Mouse (Mus musculus) forebrain, embryonic 10.5 days (tissue): ENCODE data around the gene C1qc. TPM values are rescaled to one million over a fixed set of nuclear protein-coding genes. Genes with fewer than 3 reads are reported as not detected.

ENCODE experiments used
- DNase-seq: peaks from one replicate; pipeline ENCODE4 v3.0.0-alpha.2; 2017; ENCODE audit warnings: low spot score; ENCODE audit errors: extremely low spot score
- H3K27ac ChIP-seq: fragments of 300-500 bp; sonication (generic); 2 replicates; pipeline ENCODE4 v1.5.1; 2016; ENCODE audit warnings: mild to moderate bottlenecking
- H3K27me3 ChIP-seq: fragments of 300-500 bp; sonication (generic); 2 replicates; pipeline ENCODE4 v1.6.1; 2016; ENCODE audit warnings: mild to moderate bottlenecking; ENCODE audit not compliant: poor library complexity, severe bottlenecking
- H3K36me3 ChIP-seq: fragments of 300-500 bp; sonication (generic); replicated peaks from 2 replicates; pipeline ENCODE4 v1.6.1; 2016; ENCODE audit warnings: mild to moderate bottlenecking, moderate library complexity
- H3K4me1 ChIP-seq: fragments of 300-500 bp; sonication (generic); 2 replicates; pipeline ENCODE4 v1.6.1; 2016
- H3K4me3 ChIP-seq: fragments of 300-500 bp; sonication (generic); 2 replicates; pipeline ENCODE4 v1.5.1; 2016; ENCODE audit warnings: mild to moderate bottlenecking, moderate library complexity
- H3K9me3 ChIP-seq: fragments of 300-500 bp; sonication (generic); 2 replicates; pipeline ENCODE4 v1.6.1; 2016; ENCODE audit warnings: mild to moderate bottlenecking, moderate library complexity
- WGBS: fragments of 180-500 bp; shearing (Covaris S2); methylation state at CpG from one replicate; pipeline ENCODE4 v1.1.7; 2016; 5-methylcytosine and 5-hydroxymethylcytosine counted together
- polyA plus RNA-seq: library from polyadenylated mRNA; unstranded; fragments of >200 nt; fragmentation: Nextera tagmentation; extraction: Ambion mirVana; gene quantifications from 2 replicates; pipeline ENCODE4 v1.2.1, GENCODE M21; 2016

The C1qc gene
- polyA plus RNA-seq, 1 experiment from 2014 or later = 6.9 TPM

DNA sequence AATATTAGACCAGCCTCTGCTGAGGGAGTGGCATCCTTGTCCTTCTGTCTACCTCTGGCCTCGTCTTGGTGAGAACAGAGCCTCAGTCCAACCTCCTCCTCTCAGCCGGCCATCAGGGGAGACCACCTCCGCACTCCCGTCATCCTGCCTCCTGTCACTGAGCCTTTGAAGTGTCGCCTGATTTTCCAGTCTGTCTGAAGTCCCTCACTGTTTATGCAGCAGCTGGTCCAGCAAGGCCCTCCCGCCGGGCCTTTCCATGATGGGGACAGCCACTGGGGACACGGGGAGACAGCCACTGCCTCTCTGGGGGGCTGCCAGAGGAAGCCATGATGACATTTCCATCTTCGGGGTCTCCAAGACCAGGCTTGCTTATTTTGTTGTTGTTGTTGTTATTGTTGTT, 20.0 kb upstream of the C1qc start:
- H3K9me3 ChIP-seq = no peaks in the 10 kb centered on the region
- WGBS = 29% methylated on average over 9 of the region's 9 CpGs
- H3K4me3 ChIP-seq = no peak overlapping the region
- no peaks in the 10 kb centered on the region for H3K36me3 ChIP-seq
- no peak overlapping the region; the same call in 1 of the 2 replicates for H3K27ac ChIP-seq
- peaks cover 54% of the 10 kb centered on the region for H3K27me3 ChIP-seq
- DNase-seq = no peak
- H3K4me1 ChIP-seq = peaks cover 44% of the 10 kb centered on the region

DNA sequence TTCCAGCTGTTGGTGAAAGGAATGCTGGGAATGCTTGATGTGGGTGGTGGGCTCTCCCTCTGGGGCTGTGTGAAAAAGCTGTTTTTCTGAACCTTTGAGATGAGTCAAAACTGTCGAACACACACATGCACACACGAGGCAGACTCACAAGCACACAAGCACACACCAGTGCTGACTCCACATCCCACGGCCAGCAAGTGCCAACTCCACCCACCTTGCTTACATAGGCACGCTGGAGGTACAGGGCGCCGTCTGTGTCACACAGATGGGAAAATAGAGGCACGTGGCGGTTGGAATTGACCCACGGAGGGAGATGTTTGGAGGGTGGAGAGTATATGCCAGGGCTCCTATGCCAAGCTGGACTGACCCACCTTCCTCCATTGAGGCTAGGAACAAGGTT, 18.9 kb upstream of the C1qc start:
- 49% methylated on average over 9 of the region's 9 CpGs for WGBS
- peak overlapping the region; percentile 29 for H3K4me3 ChIP-seq

DNA sequence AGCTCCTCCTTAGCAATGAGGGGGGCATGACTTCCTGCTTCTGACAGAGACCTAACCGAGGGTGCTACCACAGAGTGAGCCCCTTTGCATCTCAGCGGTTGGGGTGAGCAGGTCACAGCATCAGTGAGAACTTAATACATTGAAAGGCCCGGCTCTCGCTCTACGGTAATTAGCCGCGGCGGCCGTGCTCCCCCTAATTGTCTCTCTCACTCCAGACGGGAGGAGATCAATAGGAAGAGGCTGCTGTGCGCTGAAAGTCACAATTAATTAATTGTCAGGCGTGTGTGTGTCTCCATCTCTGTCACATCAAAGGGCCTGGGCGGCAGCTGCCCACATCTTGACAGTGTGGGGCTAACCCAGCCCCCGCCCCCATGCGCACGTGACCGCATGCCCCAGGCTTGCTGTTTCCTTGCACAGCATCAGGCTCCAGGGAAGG, 18.4 kb upstream of the C1qc start:
- 3% methylated on average over 17 of the region's 17 CpGs for WGBS
- no peak overlapping the region for H3K27ac ChIP-seq
- H3K27me3 ChIP-seq = peaks cover 68% of the 10 kb centered on the region

More for the DNA sequence above, 18.9 kb upstream of the C1qc start:
- Histone ChIP-seq H3K27ac (no peak overlapping the region), H3K27me3 (peaks cover 62% of the 10 kb centered on the region), H3K9me3 (no peaks in the 10 kb centered on the region), H3K36me3 (no peaks in the 10 kb centered on the region), H3K4me1 (peaks cover 38% of the 10 kb centered on the region)
- DNase-seq = no peak

DNA sequence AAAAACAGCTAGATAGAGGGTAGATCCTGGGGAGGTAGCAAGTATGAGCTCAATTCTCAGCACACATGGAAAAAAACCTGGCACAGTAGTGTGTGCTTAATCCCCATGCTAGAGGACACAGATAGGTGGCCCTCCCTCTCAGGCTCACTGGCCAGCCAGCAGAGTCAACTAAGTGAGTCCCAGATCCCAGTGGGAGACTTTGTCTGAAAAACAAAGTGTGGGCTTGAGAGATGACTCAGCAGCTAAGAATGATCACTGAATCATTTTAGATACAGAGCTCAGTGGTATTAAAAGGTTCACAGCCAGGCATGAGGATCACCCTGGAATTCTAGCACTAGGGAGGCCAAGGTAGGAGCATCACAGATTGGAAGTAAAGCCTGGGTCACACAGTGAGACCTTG, 14.9 kb upstream of the C1qc start:
- no peaks in the 10 kb centered on the region for H3K9me3 ChIP-seq
- no peak overlapping the region for H3K27ac ChIP-seq
- no peak overlapping the region for H3K4me3 ChIP-seq
- no peak for DNase-seq
- H3K4me1 ChIP-seq = peaks cover 46% of the 10 kb centered on the region
- H3K27me3 ChIP-seq = peaks cover 86% of the 10 kb centered on the region
- H3K36me3 ChIP-seq = no peaks in the 10 kb centered on the region

More for the DNA sequence above, 18.4 kb upstream of the C1qc start:
- H3K4me1 ChIP-seq = peaks cover 34% of the 10 kb centered on the region
- peak overlapping the region; percentile 29 for H3K4me3 ChIP-seq
- DNase-seq = no peak
- H3K36me3 ChIP-seq = no peaks in the 10 kb centered on the region
- H3K9me3 ChIP-seq = no peaks in the 10 kb centered on the region

DNA sequence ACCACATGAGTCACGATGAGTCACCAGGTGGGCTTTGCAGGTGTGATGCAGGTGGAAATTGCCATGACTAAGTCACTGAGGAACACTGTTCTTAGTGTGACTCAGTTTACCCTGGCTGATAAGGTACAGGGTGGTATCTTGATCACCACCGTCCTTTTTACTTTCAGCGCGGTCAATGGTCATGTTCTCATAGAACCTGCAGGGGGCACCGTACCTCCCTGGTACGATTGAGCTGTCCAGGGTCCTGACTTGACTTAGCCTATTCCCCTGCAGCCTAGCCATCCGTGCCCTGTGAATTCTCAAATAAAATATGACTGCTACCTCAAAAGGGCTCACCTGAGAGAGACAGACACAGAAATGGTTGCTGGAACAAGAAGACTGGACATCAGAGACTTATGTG, 14.2 kb upstream of the C1qc start:
- WGBS = 11% methylated on average over 7 of the region's 7 CpGs
- H3K9me3 ChIP-seq = no peaks in the 10 kb centered on the region
- H3K4me1 ChIP-seq = peaks cover 38% of the 10 kb centered on the region
- H3K4me3 ChIP-seq = no peak overlapping the region
- H3K27me3 ChIP-seq = peaks cover 83% of the 10 kb centered on the region
- H3K36me3 ChIP-seq = no peaks in the 10 kb centered on the region
- DNase-seq = peak; percentile 58
- no peak overlapping the region for H3K27ac ChIP-seq

DNA sequence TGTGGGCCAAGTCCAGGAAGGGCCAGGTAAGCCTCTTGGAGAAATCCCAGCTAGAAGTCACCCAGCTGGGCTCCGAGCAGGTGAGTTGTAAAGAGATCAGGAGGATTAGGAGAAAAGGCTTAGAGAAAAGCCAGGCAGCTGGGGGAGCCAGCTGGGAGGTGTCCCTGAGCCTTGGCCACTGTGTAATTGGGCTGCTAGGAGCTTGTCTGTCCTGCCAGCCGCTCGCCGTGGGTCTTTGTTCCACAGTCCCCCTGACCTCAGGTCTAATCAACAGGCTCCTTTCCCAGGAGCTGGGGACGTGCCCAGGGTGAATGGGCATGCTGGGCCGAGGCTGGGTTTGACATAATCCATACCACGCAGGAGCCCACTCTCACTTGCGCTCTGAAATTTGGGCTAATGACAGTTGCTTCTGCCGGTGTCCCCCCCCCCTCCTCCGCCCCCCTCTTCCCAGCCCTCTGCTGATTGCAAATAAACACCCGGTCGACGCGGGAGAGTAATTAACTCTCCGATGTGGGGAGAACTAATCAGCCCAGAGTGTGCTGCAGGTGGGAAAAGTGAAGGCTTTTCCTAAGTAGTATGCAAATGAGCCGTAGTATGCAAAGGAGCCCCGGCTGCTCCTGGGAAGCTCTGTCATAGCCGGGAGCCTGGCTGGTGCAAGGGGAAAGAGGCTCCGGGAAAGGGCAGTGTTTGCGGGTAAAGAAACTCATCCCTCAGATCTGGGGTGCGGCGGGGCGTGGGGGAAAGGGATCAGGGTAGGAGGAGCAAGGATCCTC, 12.1 kb upstream of the C1qc start:
- Histone ChIP-seq H3K9me3 (no peaks in the 10 kb centered on the region), H3K4me1 (peaks cover 22% of the 10 kb centered on the region), H3K27me3 (peaks cover 68% of the 10 kb centered on the region), H3K36me3 (no peaks in the 10 kb centered on the region), H3K27ac (peak overlapping the region; percentile 44; the same call in 1 of the 2 replicates), H3K4me3 (peak overlapping the region; percentile 38)
- under 1% methylated on average over 23 of the region's 23 CpGs for WGBS
- DNase-seq = no peak

DNA sequence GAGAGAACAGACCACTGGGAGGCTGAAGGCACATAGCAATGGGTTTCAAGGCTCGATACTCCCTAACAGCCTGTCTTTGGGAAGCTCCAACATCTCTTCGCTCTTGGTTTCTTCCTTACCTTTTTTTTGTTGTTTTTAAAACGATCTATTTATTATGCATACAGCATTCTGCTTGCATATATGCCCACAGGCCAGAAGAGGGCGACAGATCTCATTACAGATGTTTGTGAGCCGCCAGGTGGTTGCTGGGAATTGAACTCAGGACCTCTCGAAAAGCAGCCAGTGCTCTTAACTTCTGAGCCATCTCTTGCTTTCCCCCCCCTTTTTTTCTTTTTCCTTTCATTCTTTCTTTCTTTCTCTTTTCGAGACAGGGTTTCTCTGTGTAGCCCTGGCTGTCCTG, 6.3 kb upstream of the C1qc start:
- DNase-seq = no peak
- Histone ChIP-seq H3K4me1 (peaks cover 25% of the 10 kb centered on the region), H3K36me3 (no peaks in the 10 kb centered on the region), H3K9me3 (no peaks in the 10 kb centered on the region), H3K27ac (no peak overlapping the region), H3K4me3 (no peak overlapping the region), H3K27me3 (peaks cover 61% of the 10 kb centered on the region)
- 69% methylated on average over 7 of the region's 7 CpGs for WGBS

DNA sequence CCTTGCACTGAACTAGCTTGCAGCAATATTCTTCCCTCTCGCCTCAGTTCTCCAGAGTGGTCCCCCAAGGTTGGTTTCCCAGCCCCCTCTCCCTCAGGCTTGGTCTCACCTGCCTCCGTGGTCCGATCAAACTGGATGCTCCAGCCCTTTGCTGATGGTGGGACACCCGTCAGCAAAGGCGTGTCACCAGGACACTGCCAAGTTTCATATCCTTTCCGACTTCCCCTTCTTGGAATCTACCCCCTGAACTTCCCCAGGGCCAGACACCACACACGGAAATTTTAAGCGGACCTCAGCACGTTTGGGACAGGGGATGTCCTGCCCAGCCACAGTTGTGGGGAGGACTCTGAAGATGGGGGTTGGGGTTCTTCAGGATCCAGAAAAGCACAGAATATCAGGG, 5.8 kb upstream of the C1qc start, which contains the start of gene C1qa:
Gene C1qa (minus strand): TSS at position 167 of the 400 bp plus-strand sequence.
- H3K36me3 ChIP-seq = no peaks in the 10 kb centered on the region
- H3K4me1 ChIP-seq = peaks cover 26% of the 10 kb centered on the region
- no peak for DNase-seq
- H3K4me3 ChIP-seq = no peak within 1 kb of the TSS
- H3K27me3 ChIP-seq = peaks cover 61% of the 10 kb centered on the region
- no peak within 1 kb of the TSS for H3K27ac ChIP-seq
- no peaks in the 10 kb centered on the region for H3K9me3 ChIP-seq
- 83% methylated on average over 9 of the region's 9 CpGs for WGBS

DNA sequence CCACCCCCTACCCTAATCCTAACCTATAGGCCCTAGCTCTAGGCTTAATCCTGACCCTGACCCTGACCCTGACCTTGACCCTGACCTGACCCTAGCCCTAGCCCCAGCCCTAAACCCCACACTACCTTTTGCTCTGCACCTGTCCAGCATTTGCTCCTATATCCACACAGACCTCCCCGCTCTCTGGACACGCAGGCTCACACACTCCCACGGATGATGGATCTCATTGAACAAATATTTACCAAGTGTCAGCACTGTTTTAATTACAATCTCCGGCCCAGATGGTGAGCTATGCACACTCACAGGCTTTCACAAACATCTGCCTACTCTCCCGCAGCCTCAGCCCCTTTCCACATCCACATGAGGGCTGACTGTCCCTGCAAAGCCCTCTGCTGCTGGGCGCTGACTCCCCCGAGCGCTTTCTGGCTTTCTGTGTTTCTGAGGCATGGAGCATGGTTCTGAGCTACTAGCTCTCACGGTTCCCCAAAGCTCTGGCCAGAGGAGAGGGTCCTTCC, 5.3 kb upstream of the C1qc start:
- Histone ChIP-seq H3K4me1 (peaks cover 26% of the 10 kb centered on the region), H3K27me3 (peaks cover 63% of the 10 kb centered on the region), H3K4me3 (no peak overlapping the region), H3K36me3 (no peaks in the 10 kb centered on the region), H3K27ac (no peak overlapping the region), H3K9me3 (no peaks in the 10 kb centered on the region)
- no peak for DNase-seq
- 78% methylated on average over 9 of the region's 9 CpGs for whole genome bisulfite sequencing

DNA sequence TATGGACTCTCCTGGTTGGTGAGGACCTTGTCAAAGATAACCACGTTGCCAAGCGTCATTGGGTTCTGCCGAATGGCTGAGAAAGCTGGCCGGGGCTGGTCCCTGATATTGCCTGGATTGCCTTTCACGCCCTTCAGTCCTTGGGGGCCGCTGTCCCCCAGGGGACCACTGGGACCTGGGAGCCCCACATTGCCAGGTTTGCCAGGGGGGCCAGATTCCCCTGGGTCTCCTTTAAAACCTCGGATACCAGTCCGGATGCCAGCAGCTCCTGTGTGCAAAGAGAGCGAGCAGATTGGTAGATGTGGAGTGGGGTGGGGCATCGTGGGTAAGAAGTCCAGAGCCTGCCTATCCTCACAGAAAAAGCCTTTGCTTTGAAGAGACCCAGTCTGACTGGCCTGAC, 3.6 kb upstream of the C1qc start:
- DNase-seq = no peak
- H3K27ac ChIP-seq = no peak overlapping the region
- peak overlapping the region; percentile 30; the same call in 1 of the 2 replicates for H3K4me3 ChIP-seq
- H3K27me3 ChIP-seq = peaks cover 65% of the 10 kb centered on the region
- H3K9me3 ChIP-seq = no peaks in the 10 kb centered on the region
- peaks cover 26% of the 10 kb centered on the region for H3K4me1 ChIP-seq
- no peaks in the 10 kb centered on the region for H3K36me3 ChIP-seq
- WGBS = 37% methylated on average over 10 of the region's 10 CpGs

DNA sequence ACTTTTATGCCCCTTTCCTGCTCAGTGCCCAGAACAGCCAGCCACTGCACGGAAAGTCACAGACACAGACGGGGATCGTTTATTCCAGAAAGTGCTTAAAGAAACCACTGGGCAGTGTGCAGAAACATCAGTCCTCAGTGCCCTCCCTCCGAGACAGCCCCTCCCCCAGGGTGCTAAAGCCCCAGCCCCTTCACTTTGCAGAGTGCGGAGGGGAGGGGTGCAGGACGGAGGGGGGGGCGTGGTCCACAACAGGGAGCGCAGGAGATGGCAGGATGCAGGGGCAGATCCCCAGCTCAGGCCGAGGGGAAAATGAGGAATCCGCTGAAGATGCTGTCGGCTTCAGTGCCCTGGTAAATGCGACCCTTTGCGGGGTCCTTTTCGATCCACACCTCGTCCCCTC, 3.0 kb upstream of the C1qc start:
- Histone ChIP-seq H3K9me3 (no peaks in the 10 kb centered on the region), H3K4me1 (peaks cover 26% of the 10 kb centered on the region), H3K4me3 (peak overlapping the region; percentile 30), H3K27ac (no peak overlapping the region), H3K27me3 (peaks cover 64% of the 10 kb centered on the region), H3K36me3 (no peaks in the 10 kb centered on the region)
- 5% methylated on average over 15 of the region's 15 CpGs for WGBS
- no peak for DNase-seq

DNA sequence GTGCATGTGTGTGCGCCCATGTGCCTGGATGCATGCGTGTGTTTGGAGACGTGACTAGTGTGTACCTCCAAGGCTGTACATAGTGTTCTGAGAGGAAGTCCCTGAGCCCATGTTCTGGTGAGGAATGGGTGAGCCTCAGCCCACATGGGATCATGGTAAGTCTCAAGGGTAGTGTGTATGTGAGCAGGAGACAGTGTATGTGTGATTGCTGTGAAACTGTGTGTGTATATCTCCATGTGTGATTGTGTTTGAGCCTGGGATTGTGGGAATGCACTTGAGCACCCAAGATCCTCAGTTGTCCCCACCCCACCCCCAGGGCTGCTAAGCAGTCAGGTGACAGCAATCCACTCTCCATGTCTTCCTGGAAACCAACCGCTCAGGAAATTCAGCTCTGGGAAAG, 2.0 kb upstream of the C1qc start:
- no peak for DNase-seq
- H3K36me3 ChIP-seq = no peaks in the 10 kb centered on the region
- H3K27me3 ChIP-seq = peaks cover 69% of the 10 kb centered on the region
- no peak overlapping the region for H3K27ac ChIP-seq
- H3K4me1 ChIP-seq = peaks cover 26% of the 10 kb centered on the region
- H3K4me3 ChIP-seq = no peak overlapping the region
- no peaks in the 10 kb centered on the region for H3K9me3 ChIP-seq
- WGBS = 69% methylated on average over 4 of the region's 4 CpGs

DNA sequence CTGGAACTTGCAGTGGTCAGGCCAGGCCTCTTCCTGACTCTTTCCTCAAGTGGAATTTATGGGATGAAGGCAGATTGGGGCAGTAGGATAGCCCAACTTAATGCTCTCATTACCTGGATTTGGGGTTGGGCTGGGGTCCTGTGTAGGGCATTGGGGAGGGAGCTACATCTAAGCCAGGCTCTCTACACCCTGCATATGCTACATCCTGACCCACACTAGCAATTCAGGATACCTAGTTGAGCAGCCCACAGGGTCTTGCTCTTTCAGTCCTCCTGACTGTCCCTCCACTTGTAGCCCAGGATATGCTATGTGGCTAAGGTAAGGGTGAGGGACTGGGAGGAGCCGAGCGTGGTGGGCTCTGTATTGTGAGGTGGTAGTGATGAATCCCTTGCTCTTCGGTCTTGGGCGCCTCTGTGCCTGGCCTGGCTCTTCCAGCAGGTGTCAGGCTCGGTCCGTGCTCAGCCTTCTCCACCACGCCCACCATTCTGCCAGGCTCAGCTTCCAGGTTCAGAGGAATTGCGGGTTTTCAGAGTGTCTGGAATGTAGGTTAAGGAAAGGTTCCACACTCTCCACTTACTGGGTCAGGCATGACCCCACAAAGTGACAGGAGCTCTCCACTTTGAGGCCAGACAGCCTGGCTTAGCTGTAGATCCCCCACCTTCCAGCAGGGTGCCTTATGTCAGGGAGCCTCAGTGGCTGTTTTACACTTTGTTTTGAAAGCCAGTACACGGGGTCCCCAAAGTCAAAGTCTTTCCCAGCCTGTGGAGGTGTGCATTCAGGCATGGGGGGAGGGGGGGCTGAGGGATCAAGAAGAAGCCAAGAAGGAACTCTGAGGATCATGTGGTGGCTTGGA, 1.1 kb upstream of the C1qc start:
- Histone ChIP-seq H3K9me3 (no peaks in the 10 kb centered on the region), H3K36me3 (no peaks in the 10 kb centered on the region), H3K4me3 (no peak overlapping the region), H3K27me3 (peaks cover 69% of the 10 kb centered on the region), H3K27ac (no peak overlapping the region), H3K4me1 (peaks cover 26% of the 10 kb centered on the region)
- 7% methylated on average over 9 of the region's 9 CpGs for WGBS
- DNase-seq = peak; percentile 59
